Mouse (Mus musculus): ENCODE results near the gene Vwde.

Gene Vwde

DNA sequence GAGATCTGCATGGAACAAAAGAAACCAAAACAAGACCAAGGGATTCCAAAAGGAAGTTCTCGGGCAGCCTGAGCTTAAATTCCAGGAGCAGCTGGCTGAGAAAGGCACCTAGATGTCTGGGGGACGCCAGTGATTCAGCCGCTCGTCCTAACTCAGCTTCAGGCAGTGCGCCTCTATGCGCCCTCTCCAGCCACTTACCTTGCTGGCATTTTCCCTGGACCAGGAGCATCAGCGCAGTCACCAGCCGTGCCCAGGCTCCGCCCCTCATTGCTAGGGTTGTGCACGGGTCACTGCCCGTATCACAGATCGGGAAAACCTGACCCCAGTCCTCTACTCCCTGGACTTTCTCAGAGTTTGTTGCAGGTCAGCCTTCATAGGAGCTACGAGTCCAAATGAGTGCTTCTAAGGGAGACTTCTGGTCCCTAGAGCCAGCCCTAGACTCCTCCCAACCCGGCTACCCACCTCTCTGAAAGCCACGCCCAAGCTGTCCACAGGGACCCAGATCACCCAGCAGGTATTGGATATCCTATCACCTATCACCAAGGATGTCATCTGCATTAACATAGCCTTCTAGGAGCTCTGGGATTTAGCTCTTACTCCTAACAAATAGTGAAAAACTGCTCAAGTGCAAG lies at the start of gene Vwde:
Gene Vwde, minus strand, starts transcription at position 370 of the 632 bp plus-strand sequence.
- no peak for DNase-seq (ENCODE audit: low spot score in 2 of 2)

DNA sequence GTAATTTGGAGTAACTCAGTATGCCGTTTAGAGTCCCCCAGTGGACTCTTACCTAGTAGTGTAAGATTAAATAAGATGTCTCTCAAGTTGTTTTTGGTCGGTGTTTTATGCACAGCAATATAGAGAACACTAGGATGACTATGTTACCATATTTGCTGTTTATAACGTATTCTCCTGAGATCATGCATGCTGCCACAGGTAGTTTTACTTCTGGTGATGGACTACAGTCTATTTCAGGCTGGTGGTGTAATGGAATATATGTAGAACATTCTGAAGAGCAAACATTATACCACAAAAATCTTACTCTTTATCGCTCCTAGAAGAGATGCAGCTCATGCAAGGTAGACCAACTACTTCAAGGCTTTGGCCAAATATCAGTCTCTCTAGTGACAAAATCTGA lies 30.6 kb upstream of the Vwde start:
- no peak for DNase-seq (ENCODE audit: low spot score in 2 of 2)

DNA sequence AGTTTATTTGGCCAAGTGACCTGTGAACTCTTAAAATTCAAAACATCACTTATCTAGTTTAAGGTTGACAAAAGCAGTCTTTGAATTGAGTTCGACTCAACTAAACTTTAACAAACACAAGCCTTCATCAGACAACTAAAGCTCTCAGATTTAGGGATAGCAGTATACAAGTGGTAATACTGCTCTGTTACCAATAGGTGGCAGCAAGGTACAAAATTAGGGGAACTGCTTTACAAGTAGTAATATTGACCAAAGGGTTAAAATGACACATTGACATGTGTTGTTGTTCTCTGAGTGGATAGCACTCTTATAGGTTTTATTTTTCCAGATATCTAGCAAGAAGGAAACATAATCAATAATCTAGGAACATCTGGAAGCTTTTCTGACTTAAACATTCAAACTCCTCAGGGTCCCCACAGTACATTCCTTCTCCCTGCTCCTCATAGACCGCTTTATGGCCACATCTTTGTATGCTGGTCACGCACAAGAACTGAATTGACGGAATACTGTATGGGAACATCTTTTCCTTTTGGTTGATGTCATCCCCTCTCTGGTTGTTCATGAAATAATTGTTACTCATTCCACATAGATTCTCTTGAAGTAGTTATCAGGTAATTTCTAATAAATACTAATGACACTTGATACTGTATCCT lies 23.7 kb upstream of the Vwde start:
- no peak for DNase-seq (ENCODE audit: low spot score in 2 of 2)

DNA sequence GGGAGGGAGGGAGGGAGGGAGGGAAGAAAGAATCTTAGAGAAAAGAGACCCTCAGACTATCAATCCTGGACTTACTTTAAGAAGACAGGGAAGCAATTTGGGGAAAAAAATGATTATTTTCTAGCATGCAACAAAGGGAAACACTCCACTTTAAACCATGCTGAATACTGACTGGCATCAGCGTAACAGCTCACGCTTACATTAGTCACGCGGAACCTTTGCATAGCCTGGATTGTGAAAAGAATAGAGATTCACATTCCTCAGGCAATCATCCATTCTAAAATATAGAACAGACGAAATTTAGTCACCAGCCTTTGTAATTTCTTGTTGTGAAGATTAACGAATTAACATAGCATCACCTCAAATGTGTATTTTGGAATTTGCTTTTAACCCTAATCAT lies 18.6 kb downstream of the Vwde start:
- no peak for DNase-seq (ENCODE audit: low spot score in 2 of 2)

DNA sequence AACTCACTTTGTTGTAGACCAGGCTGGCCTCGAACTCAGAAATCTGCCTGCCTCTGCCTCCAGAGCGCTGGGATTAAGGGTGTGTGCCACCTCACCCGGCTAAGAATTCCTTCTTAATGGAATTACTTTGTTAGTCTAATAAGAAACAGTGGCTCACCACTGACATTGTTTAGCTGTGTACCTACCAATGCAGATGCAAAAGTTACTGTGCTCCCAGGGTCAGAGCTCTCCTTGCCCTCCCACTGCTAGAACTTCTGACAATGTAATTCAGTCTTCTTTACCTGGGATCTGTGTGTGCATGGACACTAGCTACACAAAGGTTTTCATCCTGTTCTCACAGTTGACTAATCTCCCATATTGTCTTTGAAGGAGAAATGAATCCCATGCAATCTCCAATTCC lies 27.3 kb downstream of the Vwde start:
- no peak for DNase-seq (ENCODE audit: low spot score in 2 of 2)

DNA sequence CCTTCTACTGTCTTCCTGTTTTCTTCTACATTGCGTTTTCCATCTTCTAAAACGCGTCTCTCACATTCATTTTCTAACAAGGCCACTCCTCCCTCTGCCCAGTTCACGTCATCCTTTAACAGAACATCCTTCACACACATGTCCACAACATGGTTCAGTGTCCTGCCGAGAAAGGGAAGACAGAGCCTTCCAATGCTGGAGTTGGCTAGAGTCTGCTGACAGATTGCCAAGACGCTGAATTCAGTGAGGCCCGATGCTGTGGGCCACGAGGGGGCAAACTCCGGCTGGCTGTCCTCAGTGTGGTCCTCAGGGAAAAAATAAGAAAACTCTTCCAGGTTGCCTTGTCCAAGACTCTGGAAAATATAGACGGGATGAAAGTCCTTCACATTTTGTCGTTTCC lies 37.9 kb downstream of the Vwde start:
- DNase-seq (ENCODE audit: low spot score in 2 of 2): no peak

DNA sequence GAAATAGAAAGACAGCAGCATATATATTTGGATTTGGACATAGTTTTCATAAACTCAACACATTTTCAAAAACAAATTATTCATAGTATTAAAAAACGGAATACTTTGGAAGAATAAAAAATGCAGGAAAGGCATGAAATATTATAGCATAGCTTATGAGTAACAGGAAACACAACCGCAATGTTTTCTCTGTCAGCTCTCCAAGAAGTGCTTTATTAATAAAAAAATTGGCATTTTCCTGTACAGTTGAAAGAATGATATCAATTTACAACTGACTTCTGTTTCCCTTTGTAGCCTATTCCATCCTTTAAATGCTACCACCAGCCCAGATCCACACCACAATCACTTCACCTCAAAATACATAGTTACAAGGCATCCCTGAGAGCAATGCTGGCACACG lies 44.7 kb downstream of the Vwde start:
- DNase-seq (ENCODE audit: low spot score in 2 of 2): no peak

DNA sequence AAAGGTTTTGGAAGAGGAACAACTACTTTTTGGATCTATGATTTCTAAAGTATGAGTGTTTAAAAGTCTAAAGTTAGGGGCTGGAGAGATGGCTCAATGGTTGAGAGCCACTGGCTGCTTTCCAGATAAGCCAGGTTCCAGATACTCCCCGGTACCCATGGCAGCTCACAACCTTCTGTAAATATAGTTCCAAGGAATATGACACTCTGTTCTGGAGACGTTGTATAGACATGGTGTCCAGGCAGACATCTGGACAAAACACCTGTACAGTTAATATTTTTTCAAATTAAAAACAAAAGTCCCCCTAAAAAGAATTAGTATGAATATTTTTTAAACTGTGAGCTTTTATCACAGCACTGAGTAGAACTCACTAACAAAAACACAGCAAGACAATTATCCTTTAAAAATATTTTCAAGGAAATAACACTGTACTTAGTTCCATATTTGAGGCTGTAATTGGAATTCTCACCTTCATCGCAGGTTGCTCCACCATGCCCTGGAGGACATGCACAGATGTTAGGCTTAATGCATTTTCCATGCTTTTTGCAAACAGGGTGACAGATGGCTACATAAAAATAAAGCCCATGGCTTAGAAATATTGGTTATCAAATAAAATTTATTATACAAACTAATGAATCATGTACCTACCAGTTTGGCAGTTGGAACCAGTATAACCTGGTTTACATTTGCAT lies 55.2 kb downstream of the Vwde start:
- DNase-seq (ENCODE audit: low spot score in 2 of 2): no peak

DNA sequence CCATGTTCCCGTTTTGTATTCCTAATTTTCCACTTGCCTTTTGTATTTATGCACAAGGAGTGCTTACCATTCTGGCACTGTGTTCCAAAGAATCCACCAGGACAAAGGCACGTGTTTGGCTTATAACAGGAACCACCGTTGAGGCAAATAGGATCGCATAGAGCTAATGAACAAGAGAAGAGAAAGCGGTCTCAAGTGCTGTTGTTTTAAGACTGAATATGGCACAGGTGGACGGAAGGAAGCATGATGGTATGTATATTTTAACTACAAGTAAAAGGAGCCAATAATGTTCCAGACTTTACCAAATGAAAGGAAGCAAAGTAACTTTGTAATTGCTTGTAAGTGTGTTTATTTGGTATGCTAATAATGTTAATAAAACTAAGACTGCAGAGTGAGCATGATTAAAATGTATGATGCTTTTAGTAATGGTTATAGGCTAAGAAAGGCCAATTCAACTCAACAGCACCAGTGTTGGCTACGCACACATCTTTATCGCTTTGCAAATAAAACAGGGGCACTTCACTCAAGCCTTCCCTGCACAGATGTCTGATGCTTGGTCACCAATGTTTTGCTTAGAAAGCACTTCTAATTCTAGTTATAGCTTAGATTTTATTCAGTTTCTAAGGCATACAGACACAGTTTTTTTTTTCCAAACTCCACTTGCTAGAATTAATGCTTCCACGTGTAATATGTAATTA lies 58.4 kb downstream of the Vwde start:
- DNase-seq (ENCODE audit: low spot score in 2 of 2): no peak

DNA sequence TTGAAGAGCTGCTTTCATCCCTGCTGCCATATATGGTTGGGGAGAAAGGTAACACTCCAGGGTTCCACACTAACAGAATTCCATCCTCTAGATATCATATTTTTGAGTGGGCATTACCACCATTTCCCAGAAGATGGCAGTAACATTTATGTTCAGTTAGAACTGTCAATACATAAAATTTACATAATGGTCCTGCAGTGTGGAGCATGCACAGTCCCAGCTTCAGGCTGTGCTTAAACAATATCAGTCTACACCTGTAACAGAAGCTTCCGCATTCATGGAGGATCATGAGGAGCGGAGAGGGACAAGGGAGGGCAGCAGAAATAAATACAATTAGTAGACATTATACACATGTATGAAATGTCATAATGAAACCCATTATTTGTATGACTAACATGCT lies 65.3 kb downstream of the Vwde start:
- no peak for DNase-seq (ENCODE audit: low spot score in 2 of 2)

DNA sequence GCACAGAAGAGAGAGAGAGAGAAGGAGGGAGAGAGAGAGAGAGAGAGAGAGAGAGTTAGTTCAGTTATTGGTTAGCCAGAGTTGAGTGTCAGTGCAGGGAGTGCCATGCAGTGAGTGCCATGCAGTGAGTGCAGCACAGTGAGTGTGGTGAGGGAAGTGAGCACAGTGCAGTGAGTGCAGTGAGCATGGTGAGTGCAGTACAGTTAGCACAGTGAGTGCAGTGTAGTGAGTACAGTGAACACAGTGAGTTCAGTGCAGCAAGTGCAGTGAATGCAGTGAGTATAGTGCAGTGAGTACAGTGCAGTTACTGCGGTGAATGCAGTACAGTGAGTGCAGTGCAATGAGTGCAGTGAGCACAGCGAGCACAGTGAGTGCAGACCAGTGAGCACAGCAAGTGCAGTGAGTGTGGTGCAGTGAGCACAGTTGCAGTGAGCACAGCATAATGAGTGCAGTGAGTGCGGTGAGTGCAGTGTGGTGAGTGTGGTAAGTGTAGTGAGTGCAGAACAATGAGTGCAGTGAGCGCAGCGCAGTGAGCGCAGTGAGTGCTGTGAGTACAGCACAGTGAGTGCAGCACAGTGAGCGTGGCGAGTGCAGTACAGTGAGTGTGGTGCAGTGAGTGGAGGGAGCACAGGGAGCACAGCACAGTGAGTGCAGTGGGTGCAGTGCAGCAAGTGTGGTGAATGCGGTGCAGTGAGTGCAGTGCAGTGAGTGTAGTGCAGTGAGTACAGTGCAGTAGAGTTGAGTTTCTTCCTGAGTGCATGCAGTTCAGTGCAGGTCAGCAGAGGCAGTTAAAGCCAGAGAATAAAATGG lies 70.7 kb downstream of the Vwde start:
- DNase-seq (ENCODE audit: low spot score in 2 of 2): no peak

DNA sequence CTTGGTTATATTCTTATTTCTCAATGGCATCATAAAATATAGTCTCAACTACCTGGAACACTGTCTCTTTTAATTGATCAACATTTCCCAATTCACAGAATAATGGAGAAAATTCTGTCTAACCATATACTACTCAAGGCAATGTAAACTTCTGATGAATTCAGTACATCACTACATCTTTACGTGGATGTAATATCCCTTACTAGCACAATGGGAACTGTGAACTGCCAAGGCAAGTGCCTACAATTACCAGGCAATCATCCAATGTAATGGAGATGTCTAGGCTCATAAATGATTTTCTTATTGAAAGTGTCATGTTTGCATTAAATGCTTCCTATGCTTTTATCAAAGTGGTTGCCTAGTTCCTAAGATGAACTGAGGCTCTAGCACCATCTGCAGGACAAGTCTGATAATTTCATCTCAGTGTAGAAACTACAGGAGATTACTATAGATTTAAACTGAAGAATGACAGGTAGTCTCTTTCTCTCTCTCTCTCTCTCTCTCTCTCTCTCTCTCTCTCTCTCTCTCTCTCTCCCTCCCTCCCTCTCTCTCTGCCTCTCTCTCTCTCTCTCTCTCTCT lies 72.6 kb downstream of the Vwde start:
- DNase-seq (ENCODE audit: low spot score in 2 of 2): peak; percentile 59 to 73

DNA sequence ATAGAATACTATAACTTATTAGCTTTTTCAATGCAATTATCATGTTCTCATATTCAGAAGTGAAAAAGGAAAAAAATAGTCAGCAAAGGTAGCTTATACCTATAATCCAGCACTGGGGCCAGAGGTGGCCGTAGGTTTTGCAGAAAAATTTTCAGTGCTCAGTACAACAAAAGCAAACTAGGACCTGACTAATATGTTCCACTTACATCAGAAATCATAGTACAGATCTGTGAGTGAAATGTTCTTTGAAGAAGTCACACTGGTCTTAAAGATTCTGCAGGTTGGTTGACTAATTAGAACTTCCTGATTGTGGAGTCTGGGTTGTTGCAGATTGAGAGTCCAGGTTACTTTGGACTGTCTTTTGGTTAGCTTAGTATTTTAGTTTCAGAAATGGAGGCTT lies 87.5 kb downstream of the Vwde start:
- no peak for DNase-seq (ENCODE audit: low spot score in 2 of 2)

DNA sequence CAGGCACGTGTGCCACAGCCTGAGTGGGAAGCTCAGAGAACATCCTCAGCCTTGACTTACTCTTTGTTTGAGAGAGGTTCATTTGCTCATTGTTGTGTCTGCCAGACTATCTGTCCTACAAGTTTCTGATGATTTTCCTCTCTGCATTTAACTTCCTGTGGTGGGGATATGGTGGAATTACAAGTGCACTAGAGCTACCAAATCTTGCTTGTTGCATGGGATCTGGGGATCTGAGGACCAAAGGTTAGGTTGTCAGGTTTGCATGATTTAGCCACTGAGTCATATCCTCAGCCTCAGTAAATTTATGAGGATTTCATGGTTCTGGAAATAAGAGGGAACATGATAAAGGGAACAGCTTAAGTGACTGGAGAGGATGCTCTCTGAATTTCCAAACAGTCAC lies 116.1 kb downstream of the Vwde start:
- DNase-seq (ENCODE audit: low spot score in 2 of 2): no peak

All from right cerebral cortex, postnatal 10 days (tissue).